Mouse (Mus musculus): ENCODE results near the gene Rasgrp3. TPM values are rescaled to one million over a fixed set of nuclear protein-coding genes. Genes with fewer than 3 reads are reported as not detected.

The Rasgrp3 gene
- total RNA-seq, 1 experiment, result 0.85 TPM

- Histone ChIP-seq H3K9me3 (ENCODE audit: control insufficient read depth, insufficient read depth, low read depth, low read length) (no peaks in the 10 kb centered on the region), H3K9ac (ENCODE audit: insufficient read depth, low read depth, low read length, poor library complexity, severe bottlenecking) (no peak overlapping the region), H3K4me1 (ENCODE audit: control insufficient read depth in 2 of 2, insufficient read depth in 2 of 2, low read length in 2 of 2, poor library complexity in 1 of 2) (no peaks in the 10 kb centered on the region), H3K4me3 (ENCODE audit: insufficient read depth in 1 of 2, low read depth in 1 of 2, low read length in 2 of 2, poor library complexity in 1 of 2, severe bottlenecking in 1 of 2) (no peak overlapping the region), H3K36me3 (ENCODE audit: control insufficient read depth, insufficient read depth, low read length, poor library complexity, severe bottlenecking) (no peaks in the 10 kb centered on the region), H3K27ac (ENCODE audit: insufficient read depth, low read depth, low read length, poor library complexity, severe bottlenecking) (no peak overlapping the region)
- in situ Hi-C loops (cut with MboI; ENCODE audit: low sequenced_read_pairs in 2 of 2, unreplicated experiment in 2 of 2), result no loop called here
- no peak for DNase-seq (ENCODE audit: low read depth, low spot score)
- no peak for TF ChIP-seq ZC3H11A (IDR thresholded peaks at IDR 0.05; ENCODE audit: borderline replicate concordance, low read depth, low read length)
- TF ChIP-seq ZNF384 (IDR thresholded peaks at IDR 0.05; ENCODE audit: low read depth, low read length), result no peak
- no peak for TF ChIP-seq CHD2 (IDR thresholded peaks at IDR 0.05; ENCODE audit: low read depth, low read length)
- no peak for TF ChIP-seq MAFK (IDR thresholded peaks at IDR 0.05; ENCODE audit: insufficient read depth, low read depth, low read length)
- TF ChIP-seq HCFC1 (IDR thresholded peaks at IDR 0.05; ENCODE audit: borderline replicate concordance, insufficient read depth, low read length), result no peak
Observed at GRCm38 (mm10) chr17:75436819-75437218, 1.1 kb downstream of the Rasgrp3 start.

- H3K4me1 ChIP-seq (ENCODE audit: control insufficient read depth in 2 of 2, insufficient read depth in 2 of 2, low read length in 2 of 2, poor library complexity in 1 of 2), result no peaks in the 10 kb centered on the region
- in situ Hi-C loops (cut with MboI; ENCODE audit: low sequenced_read_pairs in 2 of 2, unreplicated experiment in 2 of 2), result no loop called here
- no peak overlapping the region for H3K4me3 ChIP-seq (ENCODE audit: insufficient read depth in 1 of 2, low read depth in 1 of 2, low read length in 2 of 2, poor library complexity in 1 of 2, severe bottlenecking in 1 of 2)
- no peak for DNase-seq (ENCODE audit: low read depth, low spot score)
- no peak overlapping the region for H3K27ac ChIP-seq (ENCODE audit: insufficient read depth, low read depth, low read length, poor library complexity, severe bottlenecking)
- H3K36me3 ChIP-seq (ENCODE audit: control insufficient read depth, insufficient read depth, low read length, poor library complexity, severe bottlenecking), result no peaks in the 10 kb centered on the region
- H3K9me3 ChIP-seq (ENCODE audit: control insufficient read depth, insufficient read depth, low read depth, low read length), result no peaks in the 10 kb centered on the region
- TF ChIP-seq HCFC1 (IDR thresholded peaks at IDR 0.05; ENCODE audit: borderline replicate concordance, insufficient read depth, low read length) (no peak), CHD2 (IDR thresholded peaks at IDR 0.05; ENCODE audit: low read depth, low read length) (no peak), MAFK (IDR thresholded peaks at IDR 0.05; ENCODE audit: insufficient read depth, low read depth, low read length) (no peak), ZNF384 (IDR thresholded peaks at IDR 0.05; ENCODE audit: low read depth, low read length) (no peak), ZC3H11A (IDR thresholded peaks at IDR 0.05; ENCODE audit: borderline replicate concordance, low read depth, low read length) (no peak)
- no peak overlapping the region for H3K9ac ChIP-seq (ENCODE audit: insufficient read depth, low read depth, low read length, poor library complexity, severe bottlenecking)
Observed at GRCm38 (mm10) chr17:75437239-75437750, 1.6 kb downstream of the Rasgrp3 start.

- no peak overlapping the region for H3K27ac ChIP-seq (ENCODE audit: insufficient read depth, low read depth, low read length, poor library complexity, severe bottlenecking)
- no peaks in the 10 kb centered on the region for H3K4me1 ChIP-seq (ENCODE audit: control insufficient read depth in 2 of 2, insufficient read depth in 2 of 2, low read length in 2 of 2, poor library complexity in 1 of 2)
- H3K36me3 ChIP-seq (ENCODE audit: control insufficient read depth, insufficient read depth, low read length, poor library complexity, severe bottlenecking), result no peaks in the 10 kb centered on the region
- no peaks in the 10 kb centered on the region for H3K9me3 ChIP-seq (ENCODE audit: control insufficient read depth, insufficient read depth, low read depth, low read length)
- no peak overlapping the region for H3K9ac ChIP-seq (ENCODE audit: insufficient read depth, low read depth, low read length, poor library complexity, severe bottlenecking)
- TF ChIP-seq MAFK (IDR thresholded peaks at IDR 0.05; ENCODE audit: insufficient read depth, low read depth, low read length) (no peak), ZC3H11A (IDR thresholded peaks at IDR 0.05; ENCODE audit: borderline replicate concordance, low read depth, low read length) (no peak), CHD2 (IDR thresholded peaks at IDR 0.05; ENCODE audit: low read depth, low read length) (no peak), HCFC1 (IDR thresholded peaks at IDR 0.05; ENCODE audit: borderline replicate concordance, insufficient read depth, low read length) (no peak), ZNF384 (IDR thresholded peaks at IDR 0.05; ENCODE audit: low read depth, low read length) (no peak)
- H3K4me3 ChIP-seq (ENCODE audit: insufficient read depth in 1 of 2, low read depth in 1 of 2, low read length in 2 of 2, poor library complexity in 1 of 2, severe bottlenecking in 1 of 2), result no peak overlapping the region
- in situ Hi-C loops (cut with MboI; ENCODE audit: low sequenced_read_pairs in 2 of 2, unreplicated experiment in 2 of 2), result no loop called here
- no peak for DNase-seq (ENCODE audit: low read depth, low spot score)
Observed at GRCm38 (mm10) chr17:75438162-75438561, 2.5 kb downstream of the Rasgrp3 start.

GRCm38 (mm10) chr17:75439062-75439461, 3.4 kb downstream of the Rasgrp3 start:
- Histone ChIP-seq H3K36me3 (ENCODE audit: control insufficient read depth, insufficient read depth, low read length, poor library complexity, severe bottlenecking) (no peaks in the 10 kb centered on the region), H3K9ac (ENCODE audit: insufficient read depth, low read depth, low read length, poor library complexity, severe bottlenecking) (no peak overlapping the region), H3K4me1 (ENCODE audit: control insufficient read depth in 2 of 2, insufficient read depth in 2 of 2, low read length in 2 of 2, poor library complexity in 1 of 2) (no peaks in the 10 kb centered on the region), H3K4me3 (ENCODE audit: insufficient read depth in 1 of 2, low read depth in 1 of 2, low read length in 2 of 2, poor library complexity in 1 of 2, severe bottlenecking in 1 of 2) (no peak overlapping the region), H3K9me3 (ENCODE audit: control insufficient read depth, insufficient read depth, low read depth, low read length) (no peaks in the 10 kb centered on the region), H3K27ac (ENCODE audit: insufficient read depth, low read depth, low read length, poor library complexity, severe bottlenecking) (no peak overlapping the region)
- in situ Hi-C loops (cut with MboI; ENCODE audit: low sequenced_read_pairs in 2 of 2, unreplicated experiment in 2 of 2), result no loop called here
- DNase-seq (ENCODE audit: low read depth, low spot score), result no peak
- TF ChIP-seq CHD2 (IDR thresholded peaks at IDR 0.05; ENCODE audit: low read depth, low read length), result no peak

- Histone ChIP-seq H3K4me3 (ENCODE audit: insufficient read depth in 1 of 2, low read depth in 1 of 2, low read length in 2 of 2, poor library complexity in 1 of 2, severe bottlenecking in 1 of 2) (no peak overlapping the region), H3K9me3 (ENCODE audit: control insufficient read depth, insufficient read depth, low read depth, low read length) (no peaks in the 10 kb centered on the region), H3K36me3 (ENCODE audit: control insufficient read depth, insufficient read depth, low read length, poor library complexity, severe bottlenecking) (no peaks in the 10 kb centered on the region), H3K27ac (ENCODE audit: insufficient read depth, low read depth, low read length, poor library complexity, severe bottlenecking) (no peak overlapping the region), H3K9ac (ENCODE audit: insufficient read depth, low read depth, low read length, poor library complexity, severe bottlenecking) (no peak overlapping the region), H3K4me1 (ENCODE audit: control insufficient read depth in 2 of 2, insufficient read depth in 2 of 2, low read length in 2 of 2, poor library complexity in 1 of 2) (no peaks in the 10 kb centered on the region)
- no peak for DNase-seq (ENCODE audit: low read depth, low spot score)
- in situ Hi-C loops (cut with MboI; ENCODE audit: low sequenced_read_pairs in 2 of 2, unreplicated experiment in 2 of 2), result no loop called here
- TF ChIP-seq ZNF384 (IDR thresholded peaks at IDR 0.05; ENCODE audit: low read depth, low read length), result no peak
- TF ChIP-seq MAFK (IDR thresholded peaks at IDR 0.05; ENCODE audit: insufficient read depth, low read depth, low read length), result no peak
- TF ChIP-seq ZC3H11A (IDR thresholded peaks at IDR 0.05; ENCODE audit: borderline replicate concordance, low read depth, low read length), result no peak
- no peak for TF ChIP-seq CHD2 (IDR thresholded peaks at IDR 0.05; ENCODE audit: low read depth, low read length)
- TF ChIP-seq HCFC1 (IDR thresholded peaks at IDR 0.05; ENCODE audit: borderline replicate concordance, insufficient read depth, low read length), result no peak
Observed at GRCm38 (mm10) chr17:75440619-75441018, 4.9 kb downstream of the Rasgrp3 start.
